Mouse (Mus musculus) neural tube, embryonic 10.5 days (tissue): ENCODE measurements around the gene Megf9.

ENCODE experiments used
- DNase-seq: peaks from one replicate; pipeline ENCODE4 v3.0.0-alpha.2; 2017; ENCODE audit warnings: low spot score; ENCODE audit errors: extremely low spot score

Megf9 gene

DNA sequence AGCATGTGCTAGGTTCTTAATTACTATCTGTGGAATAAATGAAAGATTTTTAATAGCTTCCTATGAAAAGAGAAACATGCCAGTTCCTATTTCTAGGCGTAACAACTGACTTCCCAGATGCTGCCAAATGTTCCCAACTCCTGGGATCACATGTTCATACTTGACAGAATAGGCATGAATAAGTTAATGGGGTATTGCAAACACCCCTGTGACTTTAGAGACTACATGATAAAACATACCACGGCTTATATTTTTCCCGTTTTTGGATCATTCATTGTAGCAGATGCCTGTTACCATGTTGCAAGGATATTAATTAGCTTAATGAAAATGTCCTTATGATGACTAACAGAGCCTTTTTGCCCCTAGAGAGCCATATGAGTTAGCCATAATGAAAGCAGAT, 88.0 kb downstream of the Megf9 start:
- no peak for DNase-seq

DNA sequence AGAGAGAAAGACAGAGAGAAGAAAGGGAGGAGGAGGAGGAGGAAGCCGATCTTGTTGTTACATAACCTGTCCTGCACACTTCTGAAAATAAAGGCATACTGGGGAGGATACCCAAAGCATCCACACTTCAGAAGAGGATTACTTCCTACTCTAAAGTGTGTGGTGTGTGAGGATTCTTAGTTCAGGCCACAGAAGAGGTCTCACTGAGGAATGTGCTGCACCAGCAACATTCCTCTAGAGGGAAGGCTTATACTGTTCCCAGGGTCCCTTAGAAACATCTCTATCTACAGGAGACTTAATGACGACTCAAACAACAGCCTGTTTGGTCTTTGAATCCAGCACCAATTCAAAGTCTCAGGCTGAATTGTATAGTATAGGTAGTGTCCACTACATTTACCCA, 114.6 kb downstream of the Megf9 start:
- DNase-seq: no peak

DNA sequence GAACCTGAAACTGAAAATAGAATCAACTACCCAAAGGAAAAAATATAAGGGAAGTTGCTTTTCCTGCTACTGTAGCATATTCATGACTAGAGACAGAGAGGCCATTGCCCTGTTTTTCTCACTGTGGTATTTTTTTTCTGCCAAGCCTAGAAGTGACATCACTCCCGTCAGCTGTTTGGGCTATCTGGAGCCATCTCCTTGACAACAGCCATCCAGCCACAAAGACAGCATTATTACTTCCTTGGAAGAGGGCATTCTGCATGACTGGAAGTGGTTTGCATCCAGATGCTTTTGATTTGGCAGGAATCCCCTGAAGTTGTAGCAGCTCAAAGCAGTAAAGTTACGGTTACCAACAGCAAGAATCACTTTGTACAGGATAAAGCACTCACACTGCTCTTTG, 122.7 kb downstream of the Megf9 start:
- peak; percentile 31 for DNase-seq

DNA sequence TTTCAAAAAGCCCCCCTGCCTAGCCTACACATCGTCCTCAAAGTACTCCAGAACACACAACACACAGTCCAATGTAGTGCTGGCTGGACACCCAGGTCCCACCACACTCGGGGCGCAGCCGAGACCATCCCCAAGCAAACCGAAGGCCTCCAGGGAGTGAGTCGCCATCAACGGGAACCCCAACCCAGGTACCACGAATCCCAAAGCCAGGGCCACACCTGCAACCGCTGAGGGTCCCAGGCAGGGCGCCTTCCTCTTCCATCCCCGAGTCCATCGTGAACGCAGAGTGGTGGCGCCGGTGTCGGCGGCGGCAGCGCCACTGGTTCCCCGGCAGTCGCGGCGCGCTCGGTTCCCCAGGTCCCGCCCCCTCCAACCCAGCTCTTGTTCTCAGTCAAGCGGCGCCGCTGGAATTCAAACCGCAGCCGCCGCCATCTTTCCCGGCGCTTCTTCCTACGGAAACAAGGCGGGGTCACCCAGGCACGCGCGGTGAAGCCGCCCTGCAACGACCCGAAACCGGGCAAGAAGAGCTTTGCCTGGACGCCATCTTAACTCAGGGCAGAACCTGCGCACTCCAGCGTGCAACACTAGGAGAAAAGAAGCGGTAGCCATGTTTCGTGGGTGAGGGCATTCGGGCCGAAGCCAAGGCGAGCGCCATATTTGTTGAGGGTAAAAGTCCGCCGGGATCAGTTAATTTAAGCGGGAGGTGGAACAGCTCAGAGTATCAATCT, 124.6 kb downstream of the Megf9 start, which contains the start of gene Cdk5rap2:
Cdk5rap2 (minus strand) TSS at position 450 of the 728 bp plus-strand sequence.
- DNase-seq: peak; percentile 97

DNA sequence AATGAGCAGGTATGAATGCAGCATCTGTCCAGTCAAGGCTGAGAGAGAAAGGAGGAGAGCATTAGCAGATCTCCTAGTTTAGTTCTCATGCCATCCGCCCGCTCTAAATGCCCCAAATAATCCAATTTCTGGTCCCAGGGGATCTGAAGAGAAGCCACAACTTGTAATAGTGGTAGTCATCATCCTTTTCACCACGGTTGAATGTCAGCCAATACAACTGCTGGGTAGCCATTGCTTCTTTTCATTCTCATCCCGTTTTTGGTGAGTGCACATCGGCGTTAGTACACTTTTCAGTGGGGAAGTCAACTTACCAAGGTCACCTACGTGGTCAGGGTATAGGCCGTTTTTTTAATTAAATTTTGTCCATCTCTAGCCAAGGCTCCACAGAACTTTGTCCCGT, 125.3 kb downstream of the Megf9 start:
- DNase-seq: no peak

DNA sequence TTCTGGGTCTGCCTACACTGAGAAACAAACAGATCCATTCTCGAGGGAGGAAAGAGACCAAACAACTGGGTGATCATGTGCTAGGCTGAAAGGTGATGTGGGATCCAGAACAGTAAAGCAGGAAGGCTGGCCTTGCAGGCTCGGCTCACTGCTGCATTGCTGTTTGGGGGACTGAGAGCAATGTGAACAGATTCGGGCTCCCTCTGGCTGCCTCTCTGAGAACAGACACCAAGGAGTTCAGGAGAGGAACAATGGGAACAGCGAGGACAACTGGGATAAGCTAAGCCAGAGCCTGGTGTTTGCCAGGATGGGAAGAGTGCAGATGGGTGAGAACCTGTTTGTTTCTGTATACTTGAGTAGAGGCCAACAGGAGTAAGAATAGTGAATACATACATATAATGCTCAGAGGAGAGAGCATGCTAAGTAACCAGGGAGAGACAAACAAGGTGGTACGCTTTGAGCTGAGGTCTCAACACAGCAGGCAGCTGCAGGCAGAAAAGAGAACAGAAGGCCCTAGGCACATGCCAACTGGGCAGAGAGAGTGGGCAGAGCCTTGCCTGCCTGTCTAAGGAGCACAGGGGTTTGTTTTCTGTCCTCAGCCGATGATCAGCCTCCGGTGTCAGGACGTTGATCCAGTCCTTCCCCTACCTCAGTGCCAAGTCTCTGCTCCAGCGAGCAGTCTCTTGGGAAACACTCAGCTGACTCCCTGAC, 132.5 kb downstream of the Megf9 start:
- DNase-seq: no peak

DNA sequence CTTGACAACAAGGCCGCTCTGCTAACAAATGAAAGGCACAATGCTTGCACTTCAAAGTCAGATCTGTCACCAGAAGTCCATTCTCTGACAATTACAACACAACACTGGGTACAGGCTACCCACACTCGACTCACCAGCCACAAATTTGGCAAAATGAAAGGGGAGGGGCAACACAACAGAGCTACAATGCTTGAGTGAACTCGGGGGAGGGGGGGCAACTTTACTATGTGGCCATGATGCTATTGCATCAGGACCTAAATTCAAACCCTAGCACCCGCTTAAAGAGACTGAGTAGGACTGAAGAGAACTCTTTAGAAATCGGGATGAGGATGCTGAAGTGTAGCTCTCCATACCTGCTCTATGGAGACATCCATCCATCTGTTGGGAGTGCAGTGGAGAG, 135.3 kb downstream of the Megf9 start:
- DNase-seq: no peak

DNA sequence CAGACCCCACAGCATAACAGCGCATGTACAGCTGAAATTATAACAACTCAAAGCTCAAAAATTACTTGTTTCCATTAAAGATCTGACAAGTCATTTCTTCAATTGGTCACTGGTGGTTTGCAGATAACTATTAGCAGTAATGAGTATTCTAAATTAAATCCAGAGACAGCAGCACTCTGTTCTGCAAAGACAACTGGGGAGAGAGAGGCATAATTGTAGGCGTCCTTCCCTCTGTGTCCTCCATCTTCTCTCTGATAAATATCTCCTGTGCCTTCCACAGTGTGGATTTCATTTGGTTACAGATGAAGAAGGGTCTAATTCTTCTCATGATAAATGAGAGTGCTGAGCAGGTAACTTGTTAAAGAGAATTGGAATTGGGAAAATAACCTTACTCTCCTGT, 135.7 kb downstream of the Megf9 start:
- DNase-seq: no peak

DNA sequence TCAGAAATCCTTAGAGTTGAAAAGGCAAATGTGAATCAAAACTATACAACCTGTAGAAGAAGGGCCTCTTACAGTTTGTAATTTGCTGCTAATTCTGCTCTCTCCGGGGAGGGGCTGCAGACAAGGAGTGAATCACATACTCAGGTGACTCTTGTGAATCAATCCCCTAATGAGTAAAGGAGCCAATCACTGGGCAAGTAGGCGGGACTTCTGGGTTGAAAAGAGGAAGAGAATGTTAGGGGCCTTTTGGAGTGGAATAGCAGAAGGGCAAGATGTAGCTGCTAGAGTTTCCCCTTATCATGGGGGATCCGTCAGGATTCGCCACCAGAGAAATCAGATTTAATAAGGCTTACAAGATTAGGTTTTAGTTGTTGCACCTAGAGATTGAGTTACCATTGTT, 136.7 kb downstream of the Megf9 start:
- no peak for DNase-seq

DNA sequence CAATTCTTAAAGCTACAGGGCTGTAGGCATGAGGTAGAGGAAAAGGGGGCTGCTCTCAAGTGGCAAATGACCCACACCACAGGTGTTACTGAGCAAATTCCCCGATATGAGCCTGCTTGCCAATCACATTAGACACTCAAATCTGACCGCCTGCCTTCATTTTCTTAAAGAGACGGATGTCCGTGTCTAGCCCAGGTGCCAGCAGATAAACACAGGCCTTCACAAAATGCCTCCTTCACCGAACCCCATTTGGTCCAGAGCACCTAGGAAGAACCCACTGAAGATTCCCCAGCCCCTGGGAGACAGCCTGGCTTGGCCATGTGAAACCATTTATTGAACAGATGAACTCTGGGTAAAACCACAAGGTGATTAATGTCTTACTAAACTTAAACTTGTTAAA, 138.1 kb downstream of the Megf9 start:
- DNase-seq: no peak

DNA sequence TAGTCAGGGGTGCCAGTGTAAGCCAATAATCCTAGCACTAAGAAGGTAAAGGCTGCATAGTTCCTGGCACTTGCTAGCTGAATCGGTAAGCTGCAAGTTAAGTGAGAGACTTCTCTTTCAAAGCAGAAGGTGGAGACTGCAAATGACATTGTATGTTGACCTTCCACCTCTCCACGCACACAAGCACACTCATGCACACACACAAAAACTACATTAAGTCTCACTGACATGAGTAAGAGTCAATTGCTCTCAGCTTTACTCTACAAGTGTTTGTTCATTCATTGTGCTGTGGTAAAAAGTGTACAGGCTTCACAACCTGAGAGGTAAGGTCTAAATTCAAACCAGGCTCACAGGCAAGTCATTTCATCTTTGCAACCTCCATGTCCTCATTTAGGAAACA, 140.1 kb downstream of the Megf9 start:
- no peak for DNase-seq

DNA sequence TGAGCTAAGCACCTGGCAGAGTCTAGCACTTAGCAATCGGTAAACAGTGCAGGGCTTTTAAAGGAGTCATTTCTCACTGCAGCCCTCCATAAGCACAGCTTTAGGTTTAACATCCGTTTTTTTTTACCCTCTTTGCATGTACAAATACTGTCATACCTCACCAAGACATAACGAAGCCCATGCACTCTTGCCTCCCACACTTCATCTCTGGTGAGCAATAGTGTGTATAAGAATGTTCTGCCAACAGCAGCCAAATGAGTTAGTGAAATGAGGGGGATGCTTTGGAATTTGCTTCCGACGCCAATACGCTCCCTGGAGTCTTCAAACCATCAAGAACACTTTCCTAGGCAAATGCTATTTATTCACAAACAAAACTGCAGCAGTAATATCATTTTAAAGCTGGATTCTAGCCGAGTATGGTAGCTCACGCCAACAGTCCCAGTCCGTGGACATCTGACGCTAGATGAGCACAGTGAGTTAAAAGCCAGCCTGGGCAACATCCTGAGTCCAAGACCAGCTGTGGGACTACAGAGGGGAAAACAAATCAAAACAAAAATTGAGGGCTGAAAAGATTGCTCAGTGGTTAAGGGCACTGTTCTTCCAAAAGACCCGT, 142.9 kb downstream of the Megf9 start:
- DNase-seq: no peak

DNA sequence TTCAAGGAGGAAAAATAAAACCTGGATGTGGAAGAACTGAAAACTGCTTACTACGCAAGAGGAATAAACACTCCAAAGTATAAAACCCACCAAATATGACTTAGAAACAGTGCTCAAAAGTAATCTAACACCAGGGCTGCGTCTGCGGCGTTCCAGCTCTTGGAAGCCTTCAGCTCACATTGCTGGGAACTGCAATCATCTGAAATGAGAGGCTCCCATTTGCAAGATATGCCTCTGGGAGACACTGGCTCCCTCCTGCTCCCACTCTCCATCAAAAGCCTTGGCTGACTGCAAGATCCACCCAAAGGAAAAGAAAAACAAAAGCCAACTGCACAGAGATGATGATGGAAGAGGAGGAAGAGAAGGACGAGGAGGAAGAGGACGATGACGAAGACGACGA, 143.7 kb downstream of the Megf9 start:
- DNase-seq: no peak

DNA sequence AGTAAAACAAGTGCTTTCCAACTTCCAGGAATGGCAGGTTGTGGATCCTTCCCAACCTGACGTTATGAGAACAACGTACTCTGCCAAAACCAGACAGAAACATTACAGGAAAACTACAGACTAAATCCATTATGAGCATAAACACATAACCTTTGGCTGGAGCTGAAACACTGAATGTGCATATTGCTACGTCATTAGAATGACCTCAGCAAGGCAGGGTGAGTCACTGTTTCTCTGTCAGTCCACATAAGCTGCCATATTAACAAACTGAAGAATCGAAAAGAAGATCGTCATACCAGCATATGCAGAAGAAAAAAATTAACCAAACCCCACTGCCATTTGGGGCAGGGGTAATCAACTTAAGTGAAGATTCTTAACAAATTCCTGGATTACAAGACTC, 148.6 kb downstream of the Megf9 start:
- DNase-seq: no peak

DNA sequence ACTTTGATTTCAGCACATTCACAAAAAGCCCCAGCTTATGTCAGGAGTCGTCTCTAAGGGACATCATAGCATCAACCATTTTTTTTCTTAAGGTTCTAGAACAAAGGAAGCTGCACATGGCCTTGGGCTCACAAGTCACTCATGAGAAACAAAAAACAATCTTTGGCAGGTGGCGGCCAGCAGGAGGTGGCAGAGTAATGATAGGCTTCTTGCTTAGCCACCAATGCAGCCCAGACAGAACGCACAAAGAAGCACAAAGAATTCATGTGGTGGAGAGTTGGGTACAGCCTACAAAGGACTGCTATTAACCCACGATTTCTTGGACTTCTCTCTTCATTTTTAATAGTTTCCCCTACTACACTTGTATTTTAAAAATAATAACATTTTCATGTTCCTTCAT, 157.4 kb downstream of the Megf9 start:
- DNase-seq: no peak
